Mouse (Mus musculus) right cerebral cortex, postnatal 36 days (tissue): Measurements from ENCODE around the gene Olfr891.
"Not testable (repeated sequence)": the region's sequence is repeated elsewhere in the genome, so short reads cannot be mapped to it uniquely, and the experiment has no call there.

Experiments used
- DNase-seq, 2 experiments: peaks; one replicate each; pipeline ENCODE4 v3.0.0; 2022; ENCODE audit warnings: low spot score in 2 of 2, mixed read lengths in 1 of 2

The Olfr891 gene

DNA sequence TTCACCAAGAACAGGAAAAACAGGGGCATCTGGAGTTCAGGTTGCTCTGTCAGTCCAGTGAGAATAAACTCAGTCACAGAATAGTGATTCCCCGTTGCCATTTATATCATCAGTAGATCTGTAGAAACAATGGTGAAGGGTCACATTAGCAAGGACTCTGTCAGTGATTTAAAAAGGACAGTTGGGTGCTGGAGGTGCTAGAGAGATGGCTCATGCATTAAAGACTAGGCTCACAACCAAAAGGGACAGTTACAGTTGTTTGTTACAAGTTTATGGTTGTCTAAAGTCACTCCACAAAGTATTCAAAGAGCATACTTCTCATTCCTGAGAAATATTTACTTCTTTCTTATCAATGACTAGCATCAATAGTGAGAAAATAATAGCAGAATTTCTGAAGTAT lies at the start of gene Olfr891:
Gene Olfr891 (minus strand): TSS at position 101 of the 400 bp plus-strand sequence.
- no peak for DNase-seq

DNA sequence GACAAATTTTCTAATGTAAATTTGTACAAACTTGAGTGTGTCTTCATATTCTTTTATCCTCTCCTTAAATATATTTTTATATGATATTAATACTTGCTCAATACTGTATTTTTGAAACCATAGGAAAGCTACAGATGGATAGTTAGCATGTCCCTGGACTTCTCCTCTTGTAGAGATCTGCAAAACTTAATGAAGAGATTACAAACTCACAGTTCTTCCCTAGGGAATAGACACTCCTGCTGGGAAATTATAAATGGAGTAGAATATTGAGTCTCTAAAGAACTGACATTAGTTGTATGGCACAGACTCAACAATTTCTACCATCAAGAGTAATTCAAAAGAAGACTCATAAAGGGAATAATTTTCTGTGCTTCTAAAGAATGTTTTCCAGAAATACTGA lies 37.1 kb upstream of the Olfr891 start, which contains the start of gene Olfr894:
Gene Olfr894 (plus strand): TSS at position 301 of the 400 bp plus-strand sequence.
- DNase-seq = no peak

DNA sequence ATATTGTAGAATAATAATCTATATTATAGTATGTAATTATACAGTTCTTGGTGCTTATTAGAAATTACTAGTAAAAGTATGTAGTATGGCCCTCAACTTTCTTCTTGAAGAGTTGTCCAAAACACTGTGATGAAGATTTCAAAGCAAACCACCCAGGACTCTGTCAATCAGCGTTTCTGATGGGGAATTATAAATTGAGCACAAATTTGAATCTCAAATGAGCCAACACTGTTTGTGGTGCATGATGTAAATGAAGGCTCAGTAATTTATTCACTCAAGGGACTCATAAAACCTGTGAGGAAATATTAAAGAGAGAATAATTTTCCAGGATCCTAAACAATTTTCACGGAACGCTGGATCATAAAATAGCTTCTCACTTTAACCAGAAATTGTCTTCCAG lies 27.4 kb upstream of the Olfr891 start, which contains the start of gene Olfr893:
Gene Olfr893 (plus strand): TSS at position 301 of the 400 bp plus-strand sequence.
- no peak for DNase-seq

- not testable (repeated sequence) for DNase-seq
Observed at GRCm38 (mm10) chr9:38168341-38168740, 12.3 kb downstream of the Olfr891 start.

DNA sequence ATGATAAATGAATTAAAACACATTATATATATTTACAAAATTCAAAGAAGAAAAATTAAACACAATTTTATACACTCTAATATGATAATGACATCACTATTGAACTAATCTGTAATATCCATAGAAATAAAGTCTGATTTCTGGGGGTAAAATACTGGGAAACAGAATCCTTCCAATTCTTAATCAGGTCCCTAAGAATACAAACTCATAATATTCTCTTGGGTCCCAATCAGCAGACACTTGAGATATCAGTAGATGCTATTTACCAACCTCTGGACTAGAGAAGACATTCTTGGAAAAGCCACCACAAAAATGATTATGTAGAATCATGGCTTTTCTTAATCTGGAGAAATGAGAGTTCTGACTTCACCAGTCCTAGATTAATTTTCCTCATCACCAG lies 38.4 kb downstream of the Olfr891 start, which contains the start of gene Olfr890:
Gene Olfr890 (plus strand): TSS at position 301 of the 400 bp plus-strand sequence.
- DNase-seq = no peak
